Mouse (Mus musculus): ENCODE data around the gene Tes. TPM values are rescaled to one million over a fixed set of nuclear protein-coding genes. Genes with fewer than 3 reads are reported as not detected.
"Not testable (repeated sequence)": the region's sequence is repeated elsewhere in the genome, so short reads cannot be mapped to it uniquely, and the experiment has no call there.

The Tes gene
- total and polyA plus RNA-seq, 3 experiments, result 2.3 to 4.0 (median 3.3) TPM

- WGBS, result 83% methylated on average over 2 of the region's 2 CpGs
- Histone ChIP-seq H3K27me3 (ENCODE audit: control insufficient read depth, insufficient read depth, low read length) (0 out of 2 replicates have a peak, but pooled peaks cover 2% of the 10 kb centered on the region), H3K4me1 (ENCODE audit: control insufficient read depth, insufficient read depth, low read length) (peaks cover 3% of the 10 kb centered on the region), H3K27ac (no peak overlapping the region), H3K9ac (ENCODE audit: low read depth, low read length) (no peak overlapping the region), H3K79me2 (replicated peaks; ENCODE audit: control insufficient read depth, insufficient read depth, low read length) (no peaks in the 10 kb centered on the region), H3K4me3 (no peak overlapping the region), H3K36me3 (ENCODE audit: control insufficient read depth, insufficient read depth, low read length) (no peaks in the 10 kb centered on the region)
- no peak for DNase-seq
- no peak for TF ChIP-seq POLR2A (IDR thresholded peaks at IDR 0.05; ENCODE audit: insufficient read depth, low read depth, low read length)
- TF ChIP-seq EP300 (IDR thresholded peaks at IDR 0.05; ENCODE audit: insufficient read depth, low read depth, low read length), result no peak
- TF ChIP-seq CTCF (IDR thresholded peaks at IDR 0.05), result no peak
- intact Hi-C loops (cut with DNase I), result no loop called here
Measured at GRCm38 (mm10) chr6:17060154-17060553, 4.8 kb upstream of the Tes start.

- H3K79me2 ChIP-seq (replicated peaks; ENCODE audit: control insufficient read depth, insufficient read depth, low read length); H3K9ac ChIP-seq (ENCODE audit: low read depth, low read length); intact Hi-C loops (cut with DNase I); H3K4me3 ChIP-seq; H3K36me3 ChIP-seq (ENCODE audit: control insufficient read depth, insufficient read depth, low read length); H3K27ac ChIP-seq; DNase-seq; H3K4me1 ChIP-seq (ENCODE audit: control insufficient read depth, insufficient read depth, low read length); H3K27me3 ChIP-seq (ENCODE audit: control insufficient read depth, insufficient read depth, low read length): not testable (repeated sequence)
- WGBS, result 87% methylated on average over 4 of the region's 4 CpGs
- peak; percentile 35 for TF ChIP-seq CTCF (IDR thresholded peaks at IDR 0.05)
Measured at GRCm38 (mm10) chr6:17061826-17062225, 3.1 kb upstream of the Tes start.

- intact Hi-C loops (cut with DNase I), result no loop called here
- WGBS, result 77% methylated on average over 6 of the region's 6 CpGs
- TF ChIP-seq POLR2A (IDR thresholded peaks at IDR 0.05; ENCODE audit: insufficient read depth, low read depth, low read length) (no peak), EP300 (IDR thresholded peaks at IDR 0.05; ENCODE audit: insufficient read depth, low read depth, low read length) (no peak), CTCF (IDR thresholded peaks at IDR 0.05) (no peak)
- Histone ChIP-seq H3K4me1 (ENCODE audit: control insufficient read depth, insufficient read depth, low read length) (peaks cover 2% of the 10 kb centered on the region; the same call in 1 of the 2 replicates), H3K9ac (ENCODE audit: low read depth, low read length) (no peak overlapping the region), H3K79me2 (replicated peaks; ENCODE audit: control insufficient read depth, insufficient read depth, low read length) (no peaks in the 10 kb centered on the region), H3K27me3 (ENCODE audit: control insufficient read depth, insufficient read depth, low read length) (0 out of 2 replicates have a peak, but pooled peaks cover 2% of the 10 kb centered on the region), H3K27ac (no peak overlapping the region), H3K4me3 (no peak overlapping the region), H3K36me3 (ENCODE audit: control insufficient read depth, insufficient read depth, low read length) (no peaks in the 10 kb centered on the region)
- DNase-seq, result no peak
Measured at GRCm38 (mm10) chr6:17062366-17062765, 2.6 kb upstream of the Tes start.

- no peak for DNase-seq
- Histone ChIP-seq H3K79me2 (replicated peaks; ENCODE audit: control insufficient read depth, insufficient read depth, low read length) (no peaks in the 10 kb centered on the region), H3K9ac (ENCODE audit: low read depth, low read length) (peak overlapping the region; percentile 16; the same call in 1 of the 2 replicates), H3K27ac (peak overlapping the region; percentile 62), H3K27me3 (ENCODE audit: control insufficient read depth, insufficient read depth, low read length) (peaks cover 4% of the 10 kb centered on the region; the same call in 1 of the 2 replicates), H3K36me3 (ENCODE audit: control insufficient read depth, insufficient read depth, low read length) (no peaks in the 10 kb centered on the region), H3K4me1 (ENCODE audit: control insufficient read depth, insufficient read depth, low read length) (peaks cover 2% of the 10 kb centered on the region; the same call in 1 of the 2 replicates), H3K4me3 (peak overlapping the region; percentile 69)
- no peak for TF ChIP-seq EP300 (IDR thresholded peaks at IDR 0.05; ENCODE audit: insufficient read depth, low read depth, low read length)
- TF ChIP-seq CTCF (IDR thresholded peaks at IDR 0.05), result no peak
- no peak for TF ChIP-seq POLR2A (IDR thresholded peaks at IDR 0.05; ENCODE audit: insufficient read depth, low read depth, low read length)
- intact Hi-C loops (cut with DNase I), result loop anchor here (2.0 kb wide), 1 partner anchor 13 kb away; no protein-coding TSS in a partner anchor
- 3% methylated on average over 12 of the region's 12 CpGs for WGBS
Measured at GRCm38 (mm10) chr6:17065791-17066169, 831 bp downstream of the Tes start.

GRCm38 (mm10) chr6:17066211-17066940 is 1.4 kb downstream of the Tes start:
- no peak overlapping the region; the same call in 1 of the 2 replicates for H3K27ac ChIP-seq

GRCm38 (mm10) chr6:17071899-17072298 is 7.0 kb downstream of the Tes start:
- Histone ChIP-seq H3K27ac (no peak overlapping the region), H3K4me1 (ENCODE audit: control insufficient read depth, insufficient read depth, low read length) (no peaks in the 10 kb centered on the region; the same call in 1 of the 2 replicates), H3K4me3 (no peak overlapping the region), H3K27me3 (ENCODE audit: control insufficient read depth, insufficient read depth, low read length) (peaks cover 2% of the 10 kb centered on the region; the same call in 1 of the 2 replicates), H3K9ac (ENCODE audit: low read depth, low read length) (no peak overlapping the region), H3K36me3 (ENCODE audit: control insufficient read depth, insufficient read depth, low read length) (no peaks in the 10 kb centered on the region), H3K79me2 (replicated peaks; ENCODE audit: control insufficient read depth, insufficient read depth, low read length) (no peaks in the 10 kb centered on the region)
- intact Hi-C loops (cut with DNase I), result no loop called here
- no peak for DNase-seq
- TF ChIP-seq EP300 (IDR thresholded peaks at IDR 0.05; ENCODE audit: insufficient read depth, low read depth, low read length) (no peak), CTCF (IDR thresholded peaks at IDR 0.05) (no peak), POLR2A (IDR thresholded peaks at IDR 0.05; ENCODE audit: insufficient read depth, low read depth, low read length) (no peak)
- WGBS, result 81% methylated on average over 3 of the region's 3 CpGs

More at GRCm38 (mm10) chr6:17066211-17066940, 1.4 kb downstream of the Tes start:
- intact Hi-C loops (cut with DNase I), result no loop called here
- Histone ChIP-seq H3K9ac (ENCODE audit: low read depth, low read length) (no peak overlapping the region), H3K79me2 (replicated peaks; ENCODE audit: control insufficient read depth, insufficient read depth, low read length) (no peaks in the 10 kb centered on the region), H3K4me3 (no peak overlapping the region; the same call in 1 of the 2 replicates), H3K27me3 (ENCODE audit: control insufficient read depth, insufficient read depth, low read length) (peaks cover 4% of the 10 kb centered on the region; the same call in 1 of the 2 replicates), H3K4me1 (ENCODE audit: control insufficient read depth, insufficient read depth, low read length) (peaks cover 2% of the 10 kb centered on the region; the same call in 1 of the 2 replicates), H3K36me3 (ENCODE audit: control insufficient read depth, insufficient read depth, low read length) (no peaks in the 10 kb centered on the region)
- WGBS, result 47% methylated on average over 11 of the region's 11 CpGs
- TF ChIP-seq EP300 (IDR thresholded peaks at IDR 0.05; ENCODE audit: insufficient read depth, low read depth, low read length) (no peak), POLR2A (IDR thresholded peaks at IDR 0.05; ENCODE audit: insufficient read depth, low read depth, low read length) (no peak), CTCF (IDR thresholded peaks at IDR 0.05) (no peak)
- no peak for DNase-seq

All from heart, adult 2 months (tissue).